Mouse (Mus musculus): ENCODE measurements around the gene Krt222.

GRCm38 (mm10) chr11:99243820-99244374 is at the start of gene Krt222:
- TF ChIP-seq CTCF (IDR thresholded peaks at IDR 0.05; ENCODE audit: low read depth, low read length), result no peak
- TF ChIP-seq POLR2AphosphoS5 (IDR thresholded peaks at IDR 0.05; ENCODE audit: insufficient replicate concordance, low read depth, low read length), result no peak
- no peak for TF ChIP-seq TAL1 (conservative IDR thresholded peaks at IDR 0.05; ENCODE audit: low read depth, low read length)

Measured in G1E (cell line).